Mouse (Mus musculus) hindlimb bud, embryonic 11.5 days (tissue): ENCODE results near the gene Armc9.

ENCODE experiments used
- DNase-seq: peaks from one replicate; pipeline ENCODE4 v3.0.0-alpha.2; 2012; ENCODE audit warnings: low read depth, low spot score; ENCODE audit errors: extremely low spot score

Armc9 gene

DNA sequence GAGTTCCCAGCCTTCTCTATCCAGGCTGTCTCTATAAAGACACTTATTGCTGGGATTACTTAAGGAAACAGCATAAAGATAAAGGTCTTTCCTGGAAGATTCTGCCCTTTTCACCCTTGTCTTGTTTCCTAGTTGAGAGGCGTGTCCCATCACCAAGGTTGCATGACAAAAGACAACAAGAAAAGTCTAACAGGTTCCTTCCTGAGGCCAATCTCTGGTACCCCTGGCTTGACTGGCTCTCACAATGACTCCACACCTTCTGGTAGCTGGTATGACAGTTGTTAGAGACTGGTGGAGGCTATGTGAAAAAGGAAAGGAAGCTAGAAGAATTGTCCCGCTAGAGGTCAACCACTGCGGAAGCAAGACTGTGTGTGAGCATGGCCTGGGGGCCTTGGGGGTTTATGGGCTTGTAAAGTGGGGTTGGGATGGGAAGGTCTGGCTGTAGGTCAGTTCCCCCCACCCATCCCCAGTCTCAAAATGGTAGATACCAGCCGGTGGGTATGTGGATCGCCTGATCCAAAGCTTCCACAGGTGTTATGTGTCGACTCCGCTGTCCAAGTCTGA is 154.8 kb downstream of the Armc9 start:
- no peak for DNase-seq

DNA sequence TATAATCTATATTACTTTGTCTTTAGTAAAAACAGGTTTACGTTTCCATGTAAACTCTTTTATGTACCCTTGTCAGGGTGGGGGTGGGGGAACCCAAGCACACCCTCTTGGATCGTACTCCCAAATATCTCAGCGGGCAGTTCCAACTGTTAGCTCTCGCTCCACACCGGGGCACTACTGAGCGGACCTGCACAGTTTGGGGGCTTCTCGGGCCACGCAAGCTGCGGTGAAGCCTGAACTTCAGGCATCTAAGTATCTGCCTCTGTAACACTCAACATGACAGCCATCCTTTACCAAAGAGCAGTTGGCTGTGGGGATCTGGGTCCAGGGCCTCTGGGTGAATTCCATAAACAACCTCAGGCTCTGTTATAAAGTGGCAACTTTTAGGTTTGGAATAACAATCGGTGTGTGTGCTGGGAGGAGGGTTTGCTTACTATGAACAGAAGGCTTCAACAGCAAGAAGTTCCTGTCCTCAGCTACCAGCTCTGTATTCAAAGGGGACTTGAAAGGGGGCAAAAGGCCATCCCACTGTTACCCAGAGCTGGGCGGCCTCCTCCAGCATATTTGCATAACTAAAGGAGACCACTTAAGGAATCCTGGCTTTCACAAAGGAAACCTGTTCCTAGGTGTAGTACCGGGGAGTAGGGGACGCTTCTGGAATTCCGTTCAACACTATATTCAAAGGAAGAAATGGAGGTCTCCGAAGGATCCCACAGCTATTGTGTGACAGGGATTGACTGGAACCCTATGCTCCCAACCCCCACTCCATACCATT is 156.1 kb downstream of the Armc9 start:
- DNase-seq, result no peak

DNA sequence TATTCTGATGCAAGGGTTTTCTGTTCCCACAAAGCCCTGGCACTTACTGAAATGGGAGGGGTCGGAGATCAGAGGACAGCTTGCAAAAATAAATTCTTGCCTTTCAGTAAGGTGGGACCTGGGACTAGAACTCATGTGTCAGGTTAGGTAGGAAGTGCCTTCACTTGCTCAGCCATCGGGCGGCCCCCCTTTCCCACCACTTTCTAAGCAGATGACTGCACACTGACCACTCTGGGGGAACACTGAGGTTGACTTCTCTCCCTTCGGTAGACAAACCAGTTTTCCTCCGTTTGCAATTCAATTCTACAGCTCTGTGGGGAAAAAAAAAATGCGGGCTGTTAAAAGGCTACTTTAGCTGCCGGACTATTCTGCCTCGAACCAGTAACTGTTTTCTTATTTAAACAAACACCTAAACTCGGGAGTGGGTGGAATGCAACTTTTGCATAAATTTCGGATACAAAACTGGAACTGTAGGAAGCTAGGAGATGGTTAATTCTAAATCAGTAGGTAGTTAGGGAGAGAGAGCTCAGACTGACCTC is 157.0 kb downstream of the Armc9 start:
- no peak for DNase-seq

DNA sequence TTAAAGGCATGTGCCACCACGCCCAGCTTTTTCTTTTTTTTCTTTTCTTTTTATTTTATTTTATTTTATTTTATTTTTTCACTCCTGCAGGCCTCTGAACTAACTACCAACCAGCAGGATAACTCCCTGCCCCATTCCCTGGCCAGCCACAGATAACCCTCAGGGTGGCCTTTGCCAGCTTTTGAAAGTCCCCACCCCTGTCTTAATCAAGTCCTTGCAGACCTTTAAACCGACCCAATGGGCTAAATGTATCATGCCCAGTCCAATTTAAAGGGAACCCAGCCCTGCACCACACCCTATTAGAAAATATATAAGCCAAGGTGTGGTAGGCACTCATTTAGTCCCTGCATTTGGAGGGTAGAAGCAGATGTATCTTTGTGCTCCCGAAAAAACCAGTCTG is 157.7 kb downstream of the Armc9 start:
- no peak for DNase-seq

DNA sequence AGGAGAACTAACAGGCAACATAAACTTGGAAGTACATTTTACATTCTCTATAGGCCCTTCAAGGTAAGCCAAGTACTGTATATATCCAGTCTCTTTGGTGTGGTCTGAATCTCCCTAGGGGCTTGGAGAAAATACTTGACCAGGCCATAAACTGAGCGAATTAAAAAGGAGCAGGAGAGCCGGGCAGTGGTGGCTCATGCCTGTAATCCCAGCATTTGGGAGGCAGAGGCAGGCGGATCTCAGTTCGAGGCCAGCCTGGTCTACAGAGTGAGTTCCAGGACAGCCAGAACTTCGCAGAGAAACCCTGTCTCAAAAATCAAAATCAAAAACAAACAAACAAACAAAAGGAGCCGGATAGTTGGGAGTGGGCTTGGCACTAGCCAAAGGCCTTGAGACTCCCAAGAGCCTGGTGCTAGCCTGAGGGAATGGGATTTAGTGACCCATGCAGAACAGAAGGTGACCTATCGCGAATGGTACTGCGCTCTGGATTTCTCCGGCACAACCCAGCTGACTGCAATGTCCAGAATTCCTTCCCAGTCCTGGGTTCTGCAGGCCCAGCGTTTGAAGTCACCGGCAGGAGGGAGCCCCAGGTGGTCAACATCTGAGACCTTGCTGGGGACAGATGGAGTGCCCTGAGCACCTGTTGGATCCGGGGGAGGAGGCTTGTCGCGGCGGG is 158.7 kb downstream of the Armc9 start:
- no peak for DNase-seq

DNA sequence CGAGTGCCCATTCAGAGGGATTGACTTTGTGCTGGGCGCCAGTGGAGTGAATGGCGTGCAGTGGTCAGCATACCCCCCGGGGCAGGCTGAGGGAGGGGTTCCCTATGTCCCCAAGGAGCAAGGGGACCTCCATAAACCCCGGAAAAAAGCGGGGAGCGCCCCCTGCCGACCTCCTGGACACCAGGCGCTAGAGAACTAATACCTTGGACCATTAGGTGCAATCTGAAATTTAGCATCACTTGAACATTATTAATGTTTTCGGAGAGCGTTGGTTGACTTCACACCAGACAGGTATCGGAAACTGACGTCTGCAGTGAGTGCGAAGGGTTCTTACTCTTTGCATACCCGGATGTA is 159.2 kb downstream of the Armc9 start:
- no peak for DNase-seq

DNA sequence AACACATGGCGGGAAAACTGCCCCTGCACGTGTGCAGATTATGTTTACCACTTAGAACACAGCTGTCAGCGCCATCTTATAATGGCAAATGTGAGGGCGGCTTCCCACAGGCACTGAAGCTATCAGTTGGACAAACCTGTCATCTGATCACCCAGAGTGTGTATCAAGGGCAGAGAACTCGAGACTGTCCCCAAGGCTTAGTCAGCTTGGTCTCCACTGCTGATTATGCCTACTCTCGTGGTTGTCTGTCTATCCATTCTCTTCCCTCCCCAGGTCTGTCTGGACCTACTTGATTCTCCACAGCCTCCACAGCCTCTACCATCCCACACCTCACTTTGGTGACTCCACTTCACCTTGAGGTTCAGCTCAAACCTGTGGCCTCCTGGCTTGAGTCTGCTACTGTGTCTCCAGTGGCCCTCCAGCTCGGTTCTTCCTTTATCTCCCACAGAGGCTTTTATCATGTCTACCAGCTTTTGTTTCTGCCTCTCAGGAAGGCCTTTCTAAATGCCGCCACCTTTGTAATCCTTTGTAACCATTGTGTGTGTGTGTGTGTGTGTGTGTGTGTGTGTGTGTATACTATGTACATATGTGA is 166.3 kb downstream of the Armc9 start:
- no peak for DNase-seq
